Mouse (Mus musculus) yolk sac, embryonic 10.5 days (tissue): Measurements from ENCODE around the gene Bag1.

Experiments used
- DNase-seq: peaks from one replicate; pipeline ENCODE4 v3.0.0-alpha.2; 2017; ENCODE audit warnings: low spot score

Bag1 gene

DNA sequence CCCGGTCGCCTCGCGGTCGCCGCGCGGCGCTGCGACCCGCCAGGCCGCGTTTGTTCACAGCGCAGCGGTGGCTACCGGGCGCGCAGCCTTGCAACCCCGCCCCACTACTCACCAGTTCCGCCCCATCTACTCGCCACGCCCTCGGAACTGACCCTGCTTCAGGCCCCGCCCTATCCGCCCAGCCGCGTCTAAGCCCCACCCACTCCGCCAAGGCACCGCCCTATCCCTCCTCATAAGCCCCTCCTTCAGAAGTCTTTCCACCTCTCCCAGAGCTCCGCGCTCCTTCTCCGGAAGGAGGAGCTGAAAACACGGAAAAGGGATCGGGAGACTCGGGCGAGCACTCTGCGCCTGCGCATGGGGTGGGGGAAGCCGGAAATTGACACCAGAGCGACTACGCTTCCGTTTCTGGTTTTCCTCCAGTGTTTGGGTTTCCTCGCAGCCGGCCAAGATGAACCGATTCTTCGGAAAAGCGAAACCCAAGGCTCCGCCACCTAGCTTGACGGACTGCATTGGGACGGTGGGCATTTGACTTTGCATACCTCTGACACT, at the start of gene Bag1, which contains the start of gene Chmp5:
Bag1 (minus strand) TSS at position 135 of the 549 bp plus-strand sequence.
Chmp5 (plus strand) TSS at position 248 of the 549 bp plus-strand sequence.
- DNase-seq, result peak; percentile 100

DNA sequence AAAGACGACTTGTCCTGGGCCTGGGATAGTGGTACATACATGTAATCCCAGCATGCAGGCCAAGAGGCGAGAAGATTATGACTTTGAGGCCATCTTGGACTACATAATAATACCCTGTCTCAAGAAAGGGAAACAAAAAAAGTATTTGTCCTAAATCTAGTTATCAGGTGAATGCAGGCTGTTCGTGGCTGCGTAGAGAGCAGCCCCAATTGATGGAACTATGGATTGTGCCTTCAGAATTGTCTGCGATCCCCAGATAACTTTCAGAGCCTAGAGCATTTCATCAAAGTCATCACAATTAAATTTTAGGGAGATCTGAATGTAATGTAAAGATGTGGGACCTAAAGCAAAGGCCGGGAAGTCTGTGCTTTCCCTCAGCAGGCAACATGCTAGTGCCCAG, 48.2 kb upstream of the Bag1 start:
- no peak for DNase-seq

DNA sequence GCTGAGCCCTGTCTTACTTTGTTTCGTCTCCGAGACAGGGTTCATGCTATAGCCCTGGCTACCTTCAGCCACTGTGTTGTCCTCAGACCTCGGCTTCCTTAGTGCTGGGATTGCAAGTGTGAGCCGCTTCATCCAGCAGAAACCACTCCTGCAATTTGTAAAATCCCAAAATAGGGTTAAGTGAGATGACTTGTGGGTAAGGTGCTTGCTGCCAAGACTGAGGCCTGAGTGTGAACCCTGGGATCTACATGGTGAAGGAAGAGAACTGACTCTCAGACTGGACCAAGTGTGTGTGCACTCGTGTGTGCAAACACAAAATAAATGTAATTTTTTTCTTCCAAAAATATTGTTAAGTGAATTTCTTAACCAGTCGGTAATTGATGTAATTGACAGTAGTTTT, 41.5 kb upstream of the Bag1 start:
- no peak for DNase-seq

DNA sequence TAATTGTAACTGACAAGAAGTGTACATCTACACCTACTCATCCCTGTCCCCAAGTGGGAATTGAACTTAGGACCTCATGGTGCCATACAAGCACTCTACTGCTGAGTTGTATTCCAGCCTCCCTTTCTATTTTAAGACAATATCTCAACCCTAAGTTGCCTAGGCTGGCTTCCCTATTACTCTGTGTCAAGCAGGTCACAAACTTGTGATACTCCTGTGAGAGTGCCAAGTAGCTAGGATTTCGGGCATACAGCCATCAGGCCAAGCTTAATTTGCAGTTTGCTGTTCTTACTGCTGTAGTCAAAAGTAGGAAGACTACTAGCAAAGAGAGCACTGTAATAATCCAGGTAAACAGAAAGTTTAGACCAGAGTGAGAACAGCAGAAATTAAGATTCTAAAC, 35.6 kb upstream of the Bag1 start:
- no peak for DNase-seq

DNA sequence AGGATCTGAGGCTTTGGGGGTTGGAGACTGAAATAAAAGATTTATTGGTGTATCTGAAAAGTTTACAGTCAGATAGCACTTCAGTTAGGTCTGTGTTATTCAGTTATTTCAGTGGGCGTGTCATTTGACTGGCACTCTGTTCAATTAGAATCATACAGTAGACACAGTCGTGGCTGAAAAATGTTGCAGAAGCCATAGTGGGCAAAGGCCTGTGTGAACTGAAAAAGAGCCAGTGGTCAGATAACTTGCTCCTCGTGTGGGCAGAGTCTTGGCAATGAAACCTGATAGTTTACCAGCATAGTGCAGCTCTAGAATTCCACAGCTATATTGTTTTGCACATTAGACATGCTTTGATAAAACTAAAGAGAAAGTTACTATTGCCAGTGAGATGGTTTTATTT, 34.4 kb upstream of the Bag1 start:
- DNase-seq, result no peak

DNA sequence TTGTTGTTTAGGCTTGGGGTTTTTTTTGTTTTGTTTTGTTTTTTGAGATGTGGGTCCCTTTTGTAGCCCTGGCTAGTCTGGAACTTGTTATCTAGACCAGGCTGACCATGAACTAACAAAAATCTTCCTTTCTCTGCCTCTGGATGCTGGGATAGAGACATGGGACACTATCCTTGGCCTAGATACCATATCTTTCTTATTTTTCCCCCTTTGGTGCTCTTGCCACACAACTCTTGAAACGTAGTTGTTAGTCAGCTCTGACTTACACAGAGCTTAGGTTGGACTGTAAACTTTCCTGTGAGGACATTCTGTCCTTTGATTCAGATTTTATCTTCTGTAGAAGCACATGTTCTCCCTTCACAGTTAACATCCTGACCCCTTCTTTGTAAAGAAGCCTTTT, 31.3 kb upstream of the Bag1 start:
- no peak for DNase-seq

DNA sequence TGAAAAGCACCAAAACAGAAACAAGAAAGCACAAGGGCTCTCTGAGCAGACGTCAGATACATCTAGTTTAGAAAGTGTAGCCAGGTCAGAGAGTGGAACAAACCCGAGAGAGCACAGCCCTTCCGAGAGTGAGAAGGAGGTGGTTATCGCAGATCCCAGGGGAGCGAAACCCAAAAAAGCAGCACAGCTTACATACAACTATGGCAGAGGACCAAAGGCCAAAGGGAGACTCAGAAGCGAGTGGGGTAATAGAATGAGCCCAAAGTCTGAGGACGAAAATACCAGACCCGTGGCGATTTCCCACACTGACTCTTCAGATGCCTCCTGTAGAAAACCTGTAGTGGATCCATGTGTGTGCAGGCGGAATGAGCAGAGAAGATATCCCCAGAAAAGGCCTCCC, 28.6 kb upstream of the Bag1 start:
- DNase-seq, result no peak

DNA sequence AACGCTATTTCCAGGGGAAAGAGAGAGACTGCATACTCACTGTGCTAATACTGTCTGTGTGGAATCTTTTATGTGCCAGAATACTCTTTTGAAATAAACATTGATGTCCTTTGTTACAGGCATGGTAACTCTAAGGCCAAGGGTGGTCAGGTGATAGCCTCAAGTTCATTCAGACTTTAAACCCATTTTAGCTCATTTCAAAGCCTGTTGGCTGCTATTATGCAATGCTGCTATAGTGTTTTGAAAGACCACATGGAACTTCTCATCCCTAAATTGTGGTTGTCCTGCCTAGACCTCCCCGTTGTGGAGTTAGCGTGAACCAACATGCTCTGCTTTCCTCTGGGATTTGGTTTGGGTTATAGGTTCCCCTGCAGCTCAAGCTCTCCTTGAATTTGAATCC, 27.6 kb upstream of the Bag1 start:
- no peak for DNase-seq

DNA sequence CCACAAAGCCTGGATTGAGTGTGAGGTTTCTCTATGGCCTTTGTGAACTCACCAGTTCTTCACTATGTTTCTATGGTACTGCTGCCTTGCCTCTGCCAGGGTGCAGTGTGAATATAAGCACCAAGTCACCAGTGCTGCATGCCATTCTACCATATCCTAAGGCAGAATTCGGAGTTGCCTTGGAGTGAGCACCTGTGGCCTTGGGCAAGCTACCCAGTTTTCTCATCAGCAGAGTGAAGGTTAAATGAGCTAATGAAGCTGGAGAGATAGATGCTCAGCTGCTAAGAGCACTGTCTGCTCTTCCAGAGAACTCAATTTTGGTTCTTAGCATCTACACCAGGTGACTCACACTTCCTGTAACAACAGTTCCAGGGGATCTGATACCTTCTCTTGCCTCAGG, 25.9 kb upstream of the Bag1 start:
- DNase-seq, result no peak

DNA sequence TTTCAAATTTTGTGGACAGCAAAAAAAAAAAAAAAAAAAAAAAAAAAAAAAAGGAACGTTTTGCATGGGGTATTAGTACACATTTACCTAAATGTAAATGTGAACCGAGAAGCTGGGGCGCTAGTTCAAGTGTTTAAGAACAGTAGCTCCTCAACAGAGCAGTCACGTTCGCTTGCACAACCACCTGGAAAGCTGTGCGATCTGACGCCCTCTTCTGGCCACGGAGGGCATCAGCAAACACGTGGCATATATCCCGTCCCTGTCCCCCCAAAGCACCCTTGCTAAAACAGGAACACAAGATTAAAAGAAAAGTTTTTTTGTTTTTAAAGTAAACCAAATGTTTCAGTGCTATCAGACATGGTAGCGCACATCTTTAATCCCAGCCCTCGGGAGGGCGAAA, 23.6 kb upstream of the Bag1 start:
- peak; percentile 52 for DNase-seq

DNA sequence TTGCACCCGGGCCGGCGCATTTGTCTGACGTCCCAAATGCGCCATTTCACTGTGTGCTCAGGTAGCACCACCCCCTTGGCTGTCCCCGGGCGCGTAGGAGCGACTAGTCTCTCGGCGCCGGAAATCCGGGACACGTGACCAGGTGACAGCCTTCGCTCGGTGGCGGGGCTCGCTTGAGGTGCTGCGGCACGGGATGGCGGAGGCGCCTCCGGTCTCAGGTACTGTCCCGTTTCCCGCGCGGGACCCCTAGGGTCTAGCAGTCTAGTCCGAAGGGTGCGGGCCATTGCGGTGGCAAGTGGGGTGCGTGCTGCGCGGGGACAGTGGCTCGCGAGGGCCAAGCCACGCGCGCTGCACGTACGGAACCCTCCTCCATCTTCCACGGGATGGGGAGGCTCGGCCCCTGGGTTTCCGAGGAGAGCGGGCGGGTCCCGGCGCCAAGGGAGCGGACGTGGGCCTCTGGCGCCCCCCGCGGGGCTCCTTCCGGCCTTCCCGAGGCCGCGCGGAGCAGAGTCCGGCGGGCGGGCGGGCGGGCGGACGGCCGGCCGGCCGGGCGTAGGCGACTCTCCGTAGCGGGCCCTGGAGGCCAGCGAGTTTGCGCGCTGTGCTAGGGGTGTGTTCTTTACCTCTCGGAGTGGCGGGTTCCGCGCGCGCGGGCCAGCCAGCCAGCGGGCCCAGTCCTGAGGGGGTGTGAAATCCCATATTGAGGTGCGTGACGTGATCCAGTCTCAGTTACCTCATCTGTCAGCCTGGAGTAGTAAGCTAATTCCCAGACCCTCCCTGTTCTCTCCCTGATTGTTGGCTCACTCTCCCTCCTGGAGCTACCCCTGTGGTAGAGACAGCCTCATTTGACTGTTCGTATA, 23.0 kb upstream of the Bag1 start, which contains the start of gene Nfx1:
Nfx1 (plus strand) TSS at position 65 of the 860 bp plus-strand sequence.
- DNase-seq, result peak; percentile 95

DNA sequence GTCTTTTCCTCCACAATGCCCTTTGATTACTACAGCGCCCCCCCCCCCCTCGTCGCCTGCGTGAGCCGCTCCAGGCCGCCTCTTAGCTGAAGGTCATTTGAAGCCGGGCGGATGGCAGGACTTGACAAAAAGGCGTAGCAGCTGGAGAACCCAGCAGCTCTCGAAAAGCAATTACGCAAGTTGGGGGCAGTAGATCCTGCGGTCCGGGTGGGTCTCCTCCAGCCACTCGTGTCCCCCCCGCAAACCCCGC, 22.4 kb upstream of the Bag1 start:
- DNase-seq, result no peak

DNA sequence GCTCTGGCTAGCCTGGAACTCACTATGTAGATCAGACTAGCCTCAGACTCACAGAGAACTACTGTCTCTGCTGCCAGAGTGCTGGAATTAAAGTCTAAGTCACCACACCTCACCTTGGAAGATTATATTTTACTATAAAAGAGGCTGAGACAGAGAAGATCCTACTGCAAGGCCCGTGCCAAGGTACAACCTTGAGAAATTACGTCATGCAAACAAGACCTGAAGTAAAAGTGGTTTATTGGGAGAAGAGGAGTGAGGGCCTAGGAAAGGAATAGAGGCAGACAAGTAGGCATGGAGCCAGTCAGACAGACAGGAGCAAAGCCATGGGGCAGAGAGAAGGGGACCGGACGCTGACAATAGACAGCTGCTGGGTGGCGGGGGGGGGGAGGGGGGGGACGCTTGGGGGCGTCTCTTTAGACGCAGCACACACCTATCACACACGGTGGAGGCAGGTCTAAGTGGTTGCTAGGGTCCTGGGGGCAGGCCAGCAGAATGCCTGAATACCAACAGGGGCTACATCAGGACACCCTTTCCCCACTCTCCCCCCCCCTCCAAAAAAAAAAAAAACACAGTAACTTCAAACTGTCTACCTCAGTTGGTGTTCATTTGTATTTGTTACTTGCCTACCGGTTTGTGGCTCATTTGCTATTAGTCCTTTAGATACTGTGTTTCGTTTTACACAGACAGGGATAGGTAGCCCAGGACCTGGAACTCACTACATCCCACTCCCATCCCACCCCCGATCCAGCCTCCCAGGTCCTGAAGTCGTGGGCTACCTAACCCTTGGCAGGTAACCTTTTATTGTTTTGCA, 21.9 kb upstream of the Bag1 start:
- DNase-seq, result peak; percentile 62

DNA sequence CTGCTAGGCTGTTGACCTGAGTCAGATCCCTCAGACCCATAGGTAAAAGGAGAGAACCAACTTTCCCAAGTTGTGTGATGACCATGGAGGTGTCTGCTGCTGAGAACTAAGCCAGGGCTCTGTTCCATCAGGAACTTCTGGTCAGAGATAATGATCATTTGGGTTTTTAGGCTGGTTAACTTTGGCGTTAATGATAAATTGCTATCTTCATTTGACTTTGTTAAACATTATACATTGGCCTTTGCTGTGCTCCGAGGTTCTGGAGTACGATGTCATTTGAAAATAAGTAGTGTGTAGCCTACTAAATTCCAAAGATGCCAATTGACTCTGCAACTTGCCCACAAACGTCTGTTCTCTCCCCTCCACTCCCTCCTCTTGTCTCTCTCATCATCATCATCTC, 21.1 kb upstream of the Bag1 start:
- no peak for DNase-seq

DNA sequence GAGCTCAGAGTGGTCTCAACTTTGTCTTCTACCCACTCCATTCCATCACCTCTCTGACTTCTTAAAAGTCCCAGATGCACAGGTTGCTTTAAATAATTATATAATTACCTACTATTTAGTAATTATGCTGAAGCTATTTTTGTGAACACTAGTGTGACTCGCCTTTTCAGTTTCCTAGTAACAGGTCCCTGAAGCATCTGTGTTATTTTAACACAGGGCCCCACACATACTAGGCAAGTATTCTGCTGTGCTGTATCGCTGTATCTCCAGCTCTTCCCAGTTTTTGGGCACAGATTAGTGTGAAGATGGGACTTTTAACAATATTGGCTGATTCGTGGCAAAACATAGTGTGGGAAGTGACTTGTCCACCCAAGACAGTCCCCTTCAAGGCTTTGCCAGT, 15.4 kb upstream of the Bag1 start:
- DNase-seq, result no peak

DNA sequence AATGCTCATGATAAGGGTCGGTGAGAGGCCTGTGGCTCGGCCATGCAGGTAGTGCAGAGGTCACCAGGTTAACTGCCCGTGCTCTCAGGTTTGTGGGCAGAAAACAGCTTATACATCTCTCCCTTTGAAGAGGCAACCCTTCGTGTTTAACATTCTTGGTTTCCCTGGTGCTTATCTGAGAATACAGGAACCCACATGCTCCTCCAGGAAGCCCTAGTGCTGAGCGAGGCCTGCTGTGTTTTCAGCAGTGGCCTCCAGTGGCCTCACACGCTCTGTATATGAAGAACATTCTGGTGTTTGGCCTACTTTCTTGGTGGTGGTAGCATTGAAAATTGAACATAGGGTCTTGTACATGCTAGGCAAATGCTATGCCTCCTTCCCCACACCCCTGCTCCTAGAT, 7.8 kb upstream of the Bag1 start:
- DNase-seq, result no peak

DNA sequence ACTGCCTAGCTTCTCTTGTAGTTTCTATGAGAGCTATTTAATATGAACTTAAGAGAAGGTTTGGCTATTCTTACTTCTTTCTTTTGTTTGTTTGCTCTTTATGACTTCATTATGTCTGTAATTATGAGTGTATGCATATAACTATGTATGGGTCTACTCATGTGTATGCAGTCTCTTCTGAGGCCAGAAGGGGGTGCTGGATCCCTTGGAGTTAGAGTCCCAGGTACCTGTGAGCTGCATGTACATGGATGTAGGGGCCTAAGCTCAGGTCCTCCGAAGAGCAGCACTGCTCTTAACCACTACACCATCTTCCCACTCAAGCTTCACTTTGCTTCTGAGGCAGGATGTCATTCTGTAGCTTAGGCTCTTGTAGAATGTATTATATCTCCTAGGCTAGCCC, 5.4 kb upstream of the Bag1 start:
- no peak for DNase-seq

DNA sequence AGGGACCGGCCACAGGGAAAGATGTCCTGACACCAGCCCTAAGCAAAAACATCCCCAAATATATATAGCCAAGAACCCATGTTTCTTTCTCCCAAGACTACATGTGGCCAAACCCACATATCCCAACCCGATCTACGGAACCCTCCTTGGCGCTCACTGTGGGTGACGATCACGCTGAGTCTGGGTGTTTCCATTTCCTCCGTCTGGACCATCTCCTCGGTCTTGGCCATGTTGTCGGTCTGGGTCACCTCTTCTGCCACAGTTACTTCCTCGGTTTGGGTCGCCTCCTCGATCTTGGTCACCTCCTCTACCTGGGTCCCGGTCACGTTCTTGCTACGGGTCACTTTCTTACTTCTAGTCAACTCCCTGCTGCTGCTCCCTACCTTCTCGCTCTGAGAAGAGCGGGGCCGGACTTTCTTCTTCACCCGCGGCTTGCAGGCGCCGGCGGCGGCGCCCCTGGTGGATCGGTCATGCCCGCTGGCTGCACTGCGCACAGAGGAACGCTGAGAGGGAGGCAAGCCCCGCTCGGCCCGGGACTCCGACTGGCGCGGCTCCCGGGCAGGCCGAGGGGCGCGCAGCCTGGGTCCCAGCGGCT, 432 bp downstream of the Bag1 start:
- DNase-seq, result no peak

DNA sequence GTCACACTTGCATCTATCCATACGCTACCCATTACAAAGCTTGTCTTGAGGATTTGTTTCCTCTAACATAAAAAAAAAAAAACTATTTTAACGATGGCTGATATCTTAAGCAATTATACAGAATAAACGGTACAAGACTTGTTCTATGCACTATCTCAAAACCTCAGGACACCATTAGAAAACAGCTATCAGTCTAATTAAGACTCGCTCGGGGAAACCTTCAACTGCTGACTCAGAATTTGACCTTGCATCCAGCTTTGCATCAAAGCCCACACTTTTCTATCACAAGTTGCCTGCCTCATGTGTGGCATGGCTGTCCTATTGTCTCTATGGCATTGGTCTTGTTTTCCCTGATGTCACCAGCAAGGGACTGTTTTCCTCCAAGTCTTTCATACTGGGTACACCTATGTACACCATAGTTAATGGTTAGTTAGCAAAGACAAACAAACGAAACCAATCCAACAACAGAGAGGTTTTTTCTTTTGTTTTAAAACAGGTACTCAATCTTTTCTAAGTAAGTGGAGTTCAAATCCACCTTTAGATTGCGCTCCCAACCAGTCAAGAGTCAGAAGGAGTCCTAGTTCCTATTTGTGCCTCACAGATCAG, 1.5 kb downstream of the Bag1 start:
- no peak for DNase-seq

DNA sequence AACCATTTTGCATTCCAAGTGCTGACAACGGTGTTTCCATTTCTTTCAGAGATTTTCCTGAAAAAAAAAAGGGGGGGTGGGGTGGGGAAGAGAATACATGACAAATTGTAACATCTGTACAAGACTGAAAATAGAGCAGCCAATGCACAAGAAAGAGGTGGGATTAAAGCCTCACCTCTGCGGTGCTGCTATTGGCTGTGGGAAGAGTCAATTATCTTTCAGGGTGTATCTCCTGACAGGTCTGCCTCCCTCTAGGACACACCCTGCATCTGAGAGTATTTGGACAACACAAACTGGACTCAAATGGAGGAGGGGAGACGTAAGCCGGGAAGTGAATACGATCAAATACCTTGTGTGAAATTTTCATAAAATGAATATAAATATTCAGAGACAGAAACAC, 4.4 kb downstream of the Bag1 start:
- DNase-seq, result no peak

DNA sequence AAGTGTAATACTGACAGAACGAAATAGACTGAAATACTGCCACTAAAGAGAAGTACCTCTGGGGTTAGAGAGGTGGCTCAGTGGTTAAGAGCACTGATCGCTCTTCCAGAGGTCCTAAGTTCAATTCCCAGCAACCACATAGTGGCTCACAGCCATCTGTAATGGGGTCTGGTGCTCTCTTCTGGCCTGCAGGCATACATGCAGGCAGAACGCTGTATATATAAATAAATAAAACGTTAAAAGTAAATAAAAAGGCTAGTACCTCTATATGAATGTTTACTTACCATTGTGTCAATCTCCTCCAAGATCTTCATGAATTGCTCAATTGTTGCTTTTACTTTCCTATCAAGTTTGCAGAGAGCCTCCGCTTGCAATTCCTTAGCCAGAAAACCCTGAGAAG, 9.3 kb downstream of the Bag1 start:
- no peak for DNase-seq

DNA sequence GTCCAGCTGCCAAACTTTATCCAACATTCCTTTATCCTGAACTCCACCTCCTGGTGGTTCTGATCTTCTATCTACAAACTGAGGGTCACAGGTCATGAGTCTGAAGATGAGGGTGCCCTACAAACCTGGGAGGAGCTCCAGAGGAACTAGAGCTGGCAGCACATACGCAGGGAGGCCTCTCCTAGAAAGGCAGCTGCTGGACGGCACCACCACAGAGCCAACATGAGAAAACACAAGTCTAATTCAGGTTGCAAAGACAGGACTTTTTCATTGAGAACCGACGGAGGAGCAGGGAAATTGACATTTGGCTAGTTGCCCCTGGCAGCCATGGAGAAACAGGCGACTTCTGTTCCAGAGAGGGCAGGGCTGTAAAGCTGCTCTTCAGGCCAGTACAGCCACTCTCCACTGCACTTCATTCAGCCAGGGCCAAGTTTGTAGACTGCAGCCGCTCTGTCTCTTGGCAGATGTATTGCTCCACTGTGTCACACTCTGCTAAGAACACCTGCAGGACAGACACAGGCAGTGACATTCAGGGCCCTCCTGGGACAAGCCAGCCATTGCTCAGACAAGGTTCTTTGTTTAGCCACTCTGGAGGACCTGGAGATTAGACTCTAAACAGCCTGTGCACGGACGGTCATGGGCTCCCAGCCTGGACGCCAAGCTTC, 11.8 kb downstream of the Bag1 start:
- DNase-seq, result no peak
